Mouse (Mus musculus) intestine, postnatal 0 days (tissue): ENCODE data around the gene 9130213A22Rik. TPM values are rescaled to one million over a fixed set of nuclear protein-coding genes. Genes with fewer than 3 reads are reported as not detected.

Experiments
- ATAC-seq: fragments of 200-750 bp; cut with Nextera tagmentation; 2 replicates; pipeline ENCODE4 v1.8.0; 2017; ENCODE audit warnings: mild to moderate bottlenecking, moderate TSS enrichment, moderate library complexity
- H3K27ac ChIP-seq: fragments of 300-500 bp; sonication (generic); 2 replicates; pipeline ENCODE4 v1.5.1; 2014; ENCODE audit warnings: mild to moderate bottlenecking, low read depth, low read length, moderate library complexity
- H3K27me3 ChIP-seq: fragments of 300-500 bp; sonication (generic); replicated peaks from 2 replicates; pipeline ENCODE4 v1.6.1; 2014; ENCODE audit warnings: low read length, mixed read lengths; ENCODE audit not compliant: control insufficient read depth, insufficient read depth
- H3K36me3 ChIP-seq: fragments of 300-500 bp; sonication (generic); 2 replicates; pipeline ENCODE4 v1.6.1; 2014; ENCODE audit warnings: mild to moderate bottlenecking, moderate library complexity; ENCODE audit not compliant: control insufficient read depth, insufficient read depth
- H3K4me1 ChIP-seq: fragments of 300-500 bp; sonication (generic); replicated peaks from 2 replicates; pipeline ENCODE4 v1.6.1; 2014; ENCODE audit warnings: antibody characterized with exemption, low read length, mixed read lengths; ENCODE audit not compliant: control insufficient read depth, insufficient read depth
- H3K4me2 ChIP-seq: fragments of 300-500 bp; sonication (generic); replicated peaks from 2 replicates; pipeline ENCODE4 v1.6.1; 2014; ENCODE audit warnings: low read depth, mild to moderate bottlenecking, moderate library complexity
- H3K4me3 ChIP-seq: fragments of 300-500 bp; sonication (generic); 2 replicates; pipeline ENCODE4 v1.5.1; 2014; ENCODE audit warnings: low read depth, low read length
- H3K9ac ChIP-seq: fragments of 300-500 bp; sonication (generic); 2 replicates; pipeline ENCODE4 v1.6.1; 2014; ENCODE audit warnings: mild to moderate bottlenecking, low read depth, low read length
- H3K9me3 ChIP-seq: fragments of 300-500 bp; sonication (generic); 2 replicates; pipeline ENCODE4 v1.6.1; 2016; ENCODE audit warnings: mixed run types; ENCODE audit not compliant: control insufficient read depth
- CTCF ChIP-seq: sonication (generic); IDR thresholded peaks from 2 replicates; pipeline ENCODE4 v1.5.1; 2016; ENCODE audit warnings: low read depth, mild to moderate bottlenecking, control low read depth, antibody characterized with exemption, moderate library complexity
- WGBS: fragments of 180-500 bp; shearing (Covaris S2); extraction: QIAGEN DNeasy Blood & Tissue Kit; methylation state at CpG from one replicate; pipeline ENCODE4 v1.1.7; 2014; 5-methylcytosine and 5-hydroxymethylcytosine counted together
- polyA plus RNA-seq: library from polyadenylated mRNA; unstranded; fragments of >200 nt; fragmentation: Nextera tagmentation; extraction: Ambion mirVana; gene quantifications from 2 replicates; pipeline ENCODE4 v1.2.1, GENCODE M21; 2015

The 9130213A22Rik gene
- polyA plus RNA-seq, 1 experiment from 2014 or later = 0.12 TPM

DNA sequence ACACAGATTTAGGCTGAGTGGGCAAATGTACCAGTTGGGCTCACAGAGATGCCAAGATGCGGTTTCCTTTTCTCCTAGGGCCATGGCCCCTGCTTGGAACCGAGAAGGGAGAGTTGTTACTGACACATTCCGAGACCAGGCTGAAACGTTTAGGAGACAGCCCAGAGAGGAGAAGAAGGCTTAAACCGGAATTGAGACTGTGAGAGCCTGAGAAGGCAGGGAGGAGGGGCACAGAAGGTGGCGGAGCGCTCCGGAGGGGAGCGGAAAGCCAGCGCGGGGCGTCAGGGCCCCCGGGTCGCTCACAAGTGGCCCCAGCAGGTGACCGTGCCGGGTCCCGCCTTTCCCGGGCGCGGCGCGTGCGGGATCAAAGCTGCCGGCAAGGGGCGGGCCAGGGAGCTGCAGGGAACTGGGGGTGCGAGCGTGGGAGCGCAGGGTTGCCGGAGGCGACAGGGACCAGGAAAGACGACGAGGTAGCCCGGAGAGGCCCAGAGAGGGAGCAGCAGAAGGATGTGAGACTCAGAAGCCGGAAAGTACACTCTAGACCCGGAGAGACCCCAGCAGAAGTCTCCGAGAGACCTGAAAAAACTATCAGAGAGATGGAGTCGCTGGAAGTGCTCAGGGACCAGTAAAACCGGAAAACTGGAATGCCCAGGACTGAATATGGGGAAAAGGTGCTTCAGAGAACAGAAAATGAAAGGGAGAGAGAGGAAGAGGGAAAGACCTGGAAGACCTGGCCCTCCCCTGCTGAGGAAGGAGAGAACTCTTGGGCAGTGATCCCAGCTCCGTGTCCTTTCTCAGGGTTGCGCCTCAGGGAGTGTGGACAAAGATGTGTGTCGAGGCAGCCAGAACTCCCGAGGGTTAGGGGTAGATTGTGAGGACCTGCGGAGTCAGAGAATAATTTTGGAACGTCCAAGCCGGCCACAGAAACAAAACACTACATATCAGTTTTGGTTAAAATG, 4.4 kb downstream of the 9130213A22Rik start:
- peak overlapping the region; percentile 72 for H3K9ac ChIP-seq
- H3K4me3 ChIP-seq = peak overlapping the region; percentile 76
- WGBS = under 1% methylated on average over 45 of the region's 45 CpGs
- H3K4me2 ChIP-seq = peak overlapping the region; percentile 95
- H3K27me3 ChIP-seq = no peaks in the 10 kb centered on the region
- ATAC-seq = peak; percentile 63
- H3K4me1 ChIP-seq = 0 out of 2 replicates have a peak, but pooled peaks cover 12% of the 10 kb centered on the region
- peak overlapping the region; percentile 77 for H3K27ac ChIP-seq
- H3K36me3 ChIP-seq = no peaks in the 10 kb centered on the region
- TF ChIP-seq CTCF = no peak
- no peaks in the 10 kb centered on the region for H3K9me3 ChIP-seq

DNA sequence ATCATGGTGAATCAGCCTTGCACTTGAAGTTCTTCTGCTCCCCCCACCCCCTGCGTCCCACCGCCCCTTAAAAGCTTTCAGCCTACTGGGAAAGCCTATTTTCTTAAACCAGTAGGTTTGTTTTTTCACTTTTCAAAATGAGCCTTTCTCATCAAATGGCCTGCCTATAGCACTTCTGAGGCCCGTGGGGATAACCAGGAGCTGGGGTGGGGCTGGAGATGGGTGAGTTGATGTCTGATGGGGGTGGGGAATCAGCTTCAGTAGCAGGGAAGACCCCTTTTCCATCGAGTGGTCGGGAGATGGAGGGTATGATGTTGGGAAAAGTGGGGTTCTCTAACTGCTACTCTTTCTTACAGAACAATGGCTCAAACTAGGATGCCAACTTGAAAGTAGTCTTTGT, 5.5 kb downstream of the 9130213A22Rik start:
- no peak for ATAC-seq
- Histone ChIP-seq H3K4me2 (0 out of 2 replicates have a peak overlapping the region, but pooled peaks have one; percentile 95), H3K9me3 (no peaks in the 10 kb centered on the region), H3K27ac (no peak overlapping the region), H3K9ac (no peak overlapping the region), H3K36me3 (no peaks in the 10 kb centered on the region), H3K27me3 (no peaks in the 10 kb centered on the region), H3K4me3 (no peak overlapping the region), H3K4me1 (0 out of 2 replicates have a peak, but pooled peaks cover 12% of the 10 kb centered on the region)
- TF ChIP-seq CTCF = no peak
- WGBS = 62% methylated on average over 5 of the region's 5 CpGs

DNA sequence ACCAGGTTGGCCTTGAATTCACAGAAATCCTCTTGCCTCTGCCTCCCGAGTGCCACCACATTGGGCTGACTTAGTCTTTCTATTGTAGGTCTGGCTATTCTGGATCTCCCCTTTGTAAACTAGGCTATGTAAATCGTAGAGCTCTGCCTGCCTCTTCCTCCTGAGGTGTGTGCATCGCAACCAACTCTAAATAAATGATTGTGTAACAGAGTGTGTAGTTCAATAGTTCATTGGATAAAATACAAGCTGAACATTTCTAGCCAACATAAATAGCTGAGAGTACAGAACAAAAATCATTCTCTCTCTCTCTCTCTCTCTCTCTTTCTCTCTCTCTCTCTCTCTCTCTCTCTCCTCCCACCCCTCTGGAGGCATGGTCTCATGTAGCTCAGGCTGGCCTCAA, 7.8 kb downstream of the 9130213A22Rik start:
- no peaks in the 10 kb centered on the region for H3K27me3 ChIP-seq
- no peak overlapping the region for H3K4me3 ChIP-seq
- no peak overlapping the region for H3K4me2 ChIP-seq
- TF ChIP-seq CTCF = no peak
- H3K9ac ChIP-seq = no peak overlapping the region
- no peak overlapping the region for H3K27ac ChIP-seq
- no peaks in the 10 kb centered on the region for H3K36me3 ChIP-seq
- 80% methylated on average over 3 of the region's 3 CpGs for WGBS
- H3K4me1 ChIP-seq = no peaks in the 10 kb centered on the region
- ATAC-seq = no peak
- H3K9me3 ChIP-seq = no peaks in the 10 kb centered on the region

- peaks cover 5% of the 10 kb centered on the region; the same call in 1 of the 2 replicates for H3K36me3 ChIP-seq
- WGBS = 62% methylated on average over 3 of the region's 3 CpGs
- no peak overlapping the region for H3K9ac ChIP-seq
- H3K4me3 ChIP-seq = no peak overlapping the region
- TF ChIP-seq CTCF = no peak
- no peaks in the 10 kb centered on the region for H3K4me1 ChIP-seq
- no peak overlapping the region for H3K27ac ChIP-seq
- ATAC-seq = no peak
- no peaks in the 10 kb centered on the region for H3K27me3 ChIP-seq
- no peaks in the 10 kb centered on the region for H3K9me3 ChIP-seq
- H3K4me2 ChIP-seq = no peak overlapping the region
Observed at GRCm38 (mm10) chr11:69114018-69114417, 8.4 kb downstream of the 9130213A22Rik start.

GRCm38 (mm10) chr11:69111865-69112264, 10.5 kb downstream of the 9130213A22Rik start:
- Histone ChIP-seq H3K4me3 (no peak overlapping the region), H3K36me3 (peaks cover 27% of the 10 kb centered on the region), H3K9me3 (no peaks in the 10 kb centered on the region), H3K9ac (no peak overlapping the region), H3K27me3 (no peaks in the 10 kb centered on the region), H3K4me1 (no peaks in the 10 kb centered on the region), H3K27ac (no peak overlapping the region), H3K4me2 (no peak overlapping the region; the same call in 1 of the 2 replicates)
- 72% methylated on average over 4 of the region's 4 CpGs for WGBS
- no peak for TF ChIP-seq CTCF
- ATAC-seq = no peak

DNA sequence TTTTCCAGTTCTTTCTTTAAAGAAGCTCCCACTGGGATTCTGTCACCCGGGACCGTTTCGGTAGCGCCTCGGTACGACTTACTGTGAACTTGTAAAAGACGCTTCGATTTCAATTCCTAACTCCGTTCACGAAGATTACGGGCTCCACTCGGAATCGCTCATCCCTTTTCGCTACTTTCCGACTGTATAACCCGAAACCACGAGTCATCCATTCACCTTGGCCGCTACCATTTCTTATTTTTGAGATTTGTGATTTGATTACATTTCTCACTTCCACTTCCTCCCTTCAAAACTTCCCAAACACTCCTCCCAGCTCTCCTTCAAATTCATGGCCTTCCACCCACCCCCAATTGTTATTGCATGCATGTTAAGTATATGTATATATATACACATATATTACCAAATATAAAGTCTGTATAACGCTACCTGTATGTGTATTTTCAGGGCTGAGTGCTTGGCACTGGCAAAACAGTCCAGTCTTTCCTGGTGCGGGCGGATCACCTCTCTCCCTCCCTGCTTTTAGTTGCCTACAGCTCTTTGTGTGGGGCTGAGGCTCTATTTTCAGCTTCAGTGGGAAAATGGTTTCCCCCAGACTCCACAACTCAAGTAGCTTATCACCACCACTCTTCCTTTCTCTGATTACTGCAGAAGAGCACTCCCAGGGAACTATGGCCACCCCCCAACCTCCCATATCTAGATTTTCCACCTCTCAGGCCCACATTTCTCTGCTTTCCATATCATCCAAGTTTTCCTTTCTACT, 11.2 kb downstream of the 9130213A22Rik start:
- Histone ChIP-seq H3K27me3 (no peaks in the 10 kb centered on the region), H3K27ac (no peak overlapping the region; the same call in 1 of the 2 replicates), H3K9me3 (no peaks in the 10 kb centered on the region), H3K4me2 (peak overlapping the region; percentile 65), H3K36me3 (peaks cover 33% of the 10 kb centered on the region), H3K4me1 (no peaks in the 10 kb centered on the region), H3K4me3 (peak overlapping the region; percentile 42), H3K9ac (peak overlapping the region; percentile 44; the same call in 1 of the 2 replicates)
- 8% methylated on average over 21 of the region's 21 CpGs for WGBS
- no peak for ATAC-seq
- TF ChIP-seq CTCF = no peak
